Mouse (Mus musculus): ENCODE measurements at regions not wholly inside any gene's neighbourhood (a gene's known extent, or its start where the extent isn't known, plus 50 kb on each side); places are given as distances from the start of the nearest gene placed in this dataset.

GRCm38 (mm10) chr17:7680658-7681057 lies 146.4 kb downstream of the Fndc1 start:
- DNase-seq (ENCODE audit: low spot score): no peak

DNA sequence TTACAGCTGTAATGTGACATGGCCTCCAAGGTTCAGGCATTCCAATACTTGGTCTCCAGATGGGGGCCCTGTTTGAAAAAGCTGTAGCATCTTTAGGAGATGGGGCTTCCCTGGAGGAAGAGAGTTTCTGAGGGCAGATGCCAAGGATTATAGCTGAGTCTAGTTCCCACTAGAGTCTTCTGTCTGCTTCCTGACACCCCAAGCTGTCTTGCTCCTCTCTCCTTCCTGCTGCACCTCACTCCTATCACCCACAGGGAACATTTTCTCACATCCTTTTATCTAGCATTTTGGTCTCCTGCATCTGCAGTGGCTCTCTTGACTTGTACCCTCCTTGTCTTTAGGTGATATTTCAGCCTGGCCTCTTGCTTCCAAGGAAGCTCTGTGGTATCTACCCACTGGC lies 147.3 kb downstream of the Fndc1 start:
- DNase-seq (ENCODE audit: low spot score): no peak

DNA sequence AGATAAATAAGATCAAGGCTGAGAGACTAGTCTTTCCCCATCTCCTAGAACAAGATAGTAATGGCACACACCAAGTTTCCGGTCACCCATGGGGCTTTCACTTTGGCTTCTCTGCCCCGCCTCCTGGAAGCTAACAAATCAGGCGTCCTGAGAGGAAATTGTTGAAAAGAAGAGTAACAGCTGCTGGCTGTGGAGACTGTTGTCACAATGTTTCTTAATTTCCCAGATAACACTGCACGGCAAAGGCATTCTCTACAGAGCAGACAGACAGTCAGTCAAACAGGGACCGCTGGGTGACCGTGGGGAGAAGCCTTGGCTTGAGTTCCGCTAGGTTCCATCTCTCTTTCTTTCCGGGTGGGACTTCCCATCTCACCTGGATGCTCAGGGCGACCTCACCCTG lies 148.2 kb downstream of the Fndc1 start:
- DNase-seq (ENCODE audit: low spot score): no peak

DNA sequence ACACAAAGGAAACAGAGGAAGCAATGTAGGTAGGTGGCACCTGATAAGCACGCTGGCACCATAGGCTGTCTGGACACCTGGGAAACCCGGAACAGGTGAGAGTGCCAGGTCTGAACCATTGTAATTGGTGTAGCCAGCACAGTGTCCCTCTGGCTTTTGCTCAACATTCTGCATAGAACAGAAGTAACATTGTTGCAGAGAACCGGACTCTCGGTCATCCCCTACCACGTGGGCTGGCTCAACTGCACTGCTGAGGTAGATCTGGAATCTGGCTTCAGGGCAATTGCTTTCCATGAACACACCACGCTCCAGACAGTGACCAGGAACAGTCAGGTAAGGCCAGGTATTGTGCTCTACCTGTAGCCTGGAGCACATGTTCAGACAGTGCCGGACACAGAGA lies 149.3 kb downstream of the Fndc1 start:
- DNase-seq (ENCODE audit: low spot score): no peak

- DNase-seq (ENCODE audit: low spot score): no peak
Observed at GRCm38 (mm10) chr17:7677301-7677700, 149.8 kb downstream of the Fndc1 start.

- DNase-seq (ENCODE audit: low spot score): no peak
Observed at GRCm38 (mm10) chr17:7676776-7677175, 150.3 kb downstream of the Fndc1 start.

DNA sequence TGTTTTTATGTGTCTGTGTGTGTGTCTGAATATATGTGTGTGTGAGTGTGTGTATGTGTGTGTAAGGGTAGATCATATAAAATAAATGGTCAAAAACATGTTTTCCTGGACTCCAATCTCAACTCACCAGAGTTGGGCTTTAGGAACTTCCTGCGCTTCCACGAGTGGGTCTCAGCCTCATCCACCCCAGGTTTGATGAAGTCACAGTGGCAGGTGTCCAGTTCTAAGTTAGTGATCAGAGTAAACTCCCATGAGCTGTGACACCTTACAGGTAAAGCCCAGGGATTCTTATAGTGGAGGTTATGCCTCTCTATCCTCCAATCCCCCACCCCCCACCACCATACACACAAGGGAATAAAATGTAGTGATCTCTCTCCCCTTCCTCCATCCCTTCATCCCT lies 152.6 kb downstream of the Fndc1 start:
- no peak for DNase-seq (ENCODE audit: low spot score)

GRCm38 (mm10) chr17:7667826-7668225 lies 159.3 kb downstream of the Fndc1 start:
- DNase-seq (ENCODE audit: low spot score): no peak

DNA sequence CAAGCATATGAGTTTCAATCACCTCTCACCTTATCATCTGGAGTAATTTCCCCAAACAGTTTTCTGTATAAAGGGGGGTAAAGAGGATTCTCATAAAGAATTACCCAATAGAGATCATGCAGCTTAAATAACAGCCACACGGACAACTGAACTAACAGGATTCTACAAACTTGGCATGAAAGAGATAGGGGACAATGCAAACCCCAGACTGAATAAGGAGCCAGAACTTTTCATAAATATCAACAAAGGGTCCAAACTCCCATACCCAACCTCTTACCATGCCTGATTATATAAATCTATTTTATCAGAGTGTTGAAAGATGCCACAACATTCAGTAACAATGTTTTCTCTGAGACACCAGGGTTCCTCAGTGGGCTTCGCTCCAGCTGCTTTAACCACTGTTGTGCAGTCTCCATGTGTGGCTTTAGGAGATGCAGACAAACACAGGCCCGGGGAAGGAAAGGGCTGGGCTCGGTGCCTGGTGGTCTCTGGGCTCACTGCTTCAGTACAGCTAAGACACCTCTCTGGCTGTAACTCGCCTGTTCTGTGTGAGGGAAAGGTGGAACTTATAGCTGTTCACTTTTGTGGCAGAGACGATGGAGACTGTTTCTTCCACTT lies 160.2 kb downstream of the Fndc1 start:
- no peak for DNase-seq (ENCODE audit: low spot score)

DNA sequence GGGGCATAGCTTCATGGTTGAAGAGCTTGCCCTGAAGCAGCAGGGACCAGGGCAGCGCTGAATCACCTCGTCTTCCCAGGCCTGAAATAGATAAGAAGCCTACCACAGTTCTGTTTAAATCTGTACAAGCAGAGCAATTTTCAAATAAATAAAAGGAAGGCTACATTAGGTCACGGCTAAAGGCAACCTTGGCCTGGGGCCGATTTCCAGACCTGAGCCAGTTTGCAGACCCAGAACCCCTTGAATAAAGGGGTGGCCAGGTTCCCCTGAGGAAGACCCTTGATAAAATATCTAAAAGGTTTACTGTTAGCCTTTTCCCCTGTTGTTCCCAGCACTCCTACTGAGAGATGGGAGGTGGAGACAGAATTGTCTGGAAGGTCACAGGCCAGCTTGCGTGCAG lies 160.9 kb downstream of the Fndc1 start:
- no peak for DNase-seq (ENCODE audit: low spot score)

GRCm38 (mm10) chr17:7665686-7666085 lies 161.4 kb downstream of the Fndc1 start:
- no peak for DNase-seq (ENCODE audit: low spot score)

GRCm38 (mm10) chr17:7663896-7664880 lies 162.9 kb downstream of the Fndc1 start:
- no peak for DNase-seq (ENCODE audit: low spot score)

GRCm38 (mm10) chr17:7656503-7656902 lies 170.6 kb downstream of the Fndc1 start:
- peak; percentile 23 for DNase-seq (ENCODE audit: low spot score)

DNA sequence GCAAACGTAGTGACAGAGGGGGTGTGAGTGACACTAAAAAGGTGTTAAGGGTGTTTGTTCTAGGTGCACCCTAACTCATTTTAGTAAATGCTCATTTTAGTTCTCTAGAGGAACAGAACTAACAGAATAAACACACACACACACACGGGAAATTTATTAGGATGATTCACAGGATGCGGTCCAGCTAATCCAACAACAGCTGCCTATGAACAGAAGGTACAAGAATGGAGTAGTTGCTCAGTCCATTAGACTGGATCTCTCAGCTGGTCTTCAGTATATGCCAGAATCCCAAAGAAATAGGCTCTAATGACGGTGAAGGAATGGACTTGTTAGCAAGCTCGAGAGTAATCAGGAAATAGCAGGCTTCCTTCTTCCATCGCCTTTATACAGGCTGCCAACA lies 171.1 kb downstream of the Fndc1 start:
- no peak for DNase-seq (ENCODE audit: low spot score)

DNA sequence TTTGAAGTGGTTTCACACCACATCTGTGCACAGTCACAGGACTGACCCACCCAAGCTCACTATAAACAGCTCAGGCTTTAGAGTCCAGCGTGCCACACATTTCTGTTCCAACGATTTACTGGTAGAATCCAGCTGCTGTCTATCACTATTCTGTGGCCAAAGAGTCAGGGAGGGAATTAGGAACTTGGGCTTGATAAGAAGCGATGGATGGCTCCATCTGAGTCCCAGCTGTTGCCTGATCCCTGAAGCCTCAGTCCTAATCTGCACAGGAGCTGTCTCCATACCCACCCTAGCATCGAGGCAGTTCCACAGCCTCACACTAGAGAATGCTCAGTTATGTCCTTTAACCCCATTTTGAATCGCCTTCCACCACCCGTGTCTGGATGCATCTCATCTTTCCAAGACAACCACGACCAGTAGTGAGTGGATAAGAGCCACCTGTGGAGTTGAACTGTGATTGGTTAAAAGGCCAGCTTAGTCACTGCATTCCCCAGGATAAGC lies 173.0 kb downstream of the Fndc1 start:
- DNase-seq (ENCODE audit: low spot score): no peak

- DNase-seq (ENCODE audit: low spot score): no peak
Observed at GRCm38 (mm10) chr17:7652037-7652436, 175.1 kb downstream of the Fndc1 start.

DNA sequence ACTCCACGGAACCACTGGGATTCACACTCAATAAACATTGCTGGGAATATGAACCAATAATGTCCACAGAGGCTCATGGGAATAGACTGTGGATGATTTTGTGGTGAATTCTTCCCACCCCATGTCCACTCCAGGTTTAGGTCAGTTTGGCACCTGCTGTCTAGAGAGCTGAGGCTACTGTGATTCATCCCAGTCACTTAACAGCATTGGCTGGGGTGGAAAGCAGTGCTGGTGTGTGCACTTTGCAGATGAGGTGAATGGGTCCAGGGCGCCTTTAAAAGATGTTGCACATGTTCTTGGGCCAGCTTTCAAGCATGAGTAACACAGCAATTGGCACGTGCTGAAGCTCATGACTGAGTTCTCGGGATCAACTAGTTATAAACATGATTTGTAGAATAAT lies 176.7 kb downstream of the Fndc1 start:
- no peak for DNase-seq (ENCODE audit: low spot score)

GRCm38 (mm10) chr17:7644857-7645481 lies 182.1 kb downstream of the Fndc1 start:
- DNase-seq (ENCODE audit: low spot score): peak; percentile 60

DNA sequence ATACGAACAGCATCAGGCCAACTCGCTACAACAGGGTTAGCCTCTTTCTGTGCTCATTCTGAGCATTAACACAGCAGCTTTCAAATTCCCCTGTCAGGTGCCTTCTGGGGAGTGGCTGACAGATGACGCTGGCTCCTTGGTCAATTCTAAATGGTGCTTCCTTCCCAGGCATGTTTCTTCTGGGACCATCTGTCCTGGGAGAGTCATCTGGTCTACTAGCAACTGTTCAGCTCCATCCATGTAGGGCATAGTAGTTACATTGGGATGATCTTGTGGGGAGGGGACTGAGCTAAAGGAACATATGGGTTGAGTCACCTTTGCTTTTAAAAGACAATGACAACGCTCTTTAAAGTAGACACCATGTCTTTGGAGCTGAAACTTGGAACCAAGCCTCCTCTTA lies 183.5 kb downstream of the Fndc1 start:
- DNase-seq (ENCODE audit: low spot score): no peak

DNA sequence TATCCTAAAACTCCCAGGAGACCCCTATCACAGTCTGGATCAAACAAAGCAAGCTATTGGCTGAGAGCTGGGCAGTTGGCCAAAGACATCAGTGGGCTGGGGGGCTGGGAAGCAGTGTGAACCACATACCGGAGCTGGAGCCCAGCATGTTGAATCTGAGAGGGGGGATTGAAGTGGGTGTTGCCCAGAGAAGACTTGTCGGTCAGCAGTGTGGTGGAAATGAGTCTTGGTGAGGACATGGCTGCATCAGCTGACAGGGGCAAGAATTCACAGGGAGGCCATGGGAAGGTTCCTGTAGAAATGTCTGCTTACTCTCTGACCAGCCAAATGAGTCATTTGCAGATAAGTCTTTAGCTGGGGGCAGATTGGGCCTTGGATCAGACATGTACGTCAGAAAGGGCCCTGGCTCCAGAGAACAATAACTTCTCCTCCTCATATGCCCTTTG lies 184.6 kb downstream of the Fndc1 start:
- DNase-seq (ENCODE audit: low spot score): no peak

DNA sequence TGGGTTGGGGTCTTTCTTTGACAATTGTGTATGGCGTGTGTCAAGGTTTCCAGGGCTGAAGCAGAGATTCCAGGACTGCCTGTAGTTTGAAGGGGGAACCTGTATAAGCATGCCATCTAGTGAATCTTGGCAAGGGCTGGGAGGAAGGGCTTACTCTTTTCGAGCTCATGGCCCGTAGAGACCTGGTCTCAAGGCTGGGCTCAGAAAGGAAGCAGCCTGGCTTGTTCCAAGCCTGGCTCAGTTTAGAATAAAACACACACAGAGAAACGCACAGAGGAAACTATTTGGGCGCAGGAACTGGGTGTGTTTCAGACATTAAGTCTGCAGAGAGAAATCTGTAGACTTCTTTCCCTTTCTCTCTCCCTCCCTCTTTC lies 192.8 kb downstream of the Fndc1 start:
- no peak for DNase-seq (ENCODE audit: low spot score)

- DNase-seq (ENCODE audit: low spot score): no peak
Observed at GRCm38 (mm10) chr17:7633382-7634290, 193.5 kb downstream of the Fndc1 start.

All from retina, embryonic 14.5 days (tissue).